Mouse (Mus musculus): ENCODE results near the gene Ttll6.

Ttll6 gene

GRCm38 (mm10) chr11:96195769-96196280 is 62.2 kb downstream of the Ttll6 start:
- no peak for DNase-seq (ENCODE audit: low spot score)

- no peak for DNase-seq (ENCODE audit: low spot score)
These were observed 65.1 kb downstream of the Ttll6 start for GRCm38 (mm10) chr11:96198642-96199041.

GRCm38 (mm10) chr11:96199181-96200086 is 65.8 kb downstream of the Ttll6 start:
- DNase-seq (ENCODE audit: low spot score): no peak

- no peak for DNase-seq (ENCODE audit: low spot score)
These were observed 66.6 kb downstream of the Ttll6 start for GRCm38 (mm10) chr11:96200183-96200655.

GRCm38 (mm10) chr11:96201741-96202140 is 68.2 kb downstream of the Ttll6 start:
- DNase-seq (ENCODE audit: low spot score): no peak

- DNase-seq (ENCODE audit: low spot score): no peak
These were observed 69.0 kb downstream of the Ttll6 start for GRCm38 (mm10) chr11:96202401-96203081.

GRCm38 (mm10) chr11:96203182-96203788 is 69.7 kb downstream of the Ttll6 start:
- DNase-seq (ENCODE audit: low spot score): no peak

GRCm38 (mm10) chr11:96203789-96204186 is 70.2 kb downstream of the Ttll6 start:
- no peak for DNase-seq (ENCODE audit: low spot score)

- no peak for DNase-seq (ENCODE audit: low spot score)
These were observed 70.8 kb downstream of the Ttll6 start for GRCm38 (mm10) chr11:96204351-96204750.

GRCm38 (mm10) chr11:96205426-96206131 is 72.0 kb downstream of the Ttll6 start:
- DNase-seq (ENCODE audit: low spot score): no peak
